Mouse (Mus musculus) G1E (cell line): ENCODE results near the gene Kidins220.

Experiments used
- CTCF ChIP-seq: IDR thresholded peaks from 2 replicates; pipeline ENCODE4 v1.5.1; 2012; ENCODE audit warnings: low read depth, low read length, inconsistent platforms, mixed read lengths
- GATA1 ChIP-seq: IDR thresholded peaks from 2 replicates; pipeline ENCODE4 v1.6.1; 2012; ENCODE audit warnings: borderline replicate concordance, low read length, inconsistent platforms, mixed read lengths

GRCm38 (mm10) chr12:24975115-24975733, 499 bp downstream of the Kidins220 start:
- TF ChIP-seq CTCF (0 out of 2 replicates have a peak, but pooled peaks have one; percentile 42), GATA1 (no peak)
